Mouse (Mus musculus): Measurements from ENCODE around the gene Igfbp6. TPM values are rescaled to one million over a fixed set of nuclear protein-coding genes. Genes with fewer than 3 reads are reported as not detected.
A peak's percentile ranks its signal among the peaks of the same experiment; 100 is the strongest.

Igfbp6 gene
- polyA plus RNA-seq, 1 experiment from 2014 or later, result 0.17 TPM

GRCm38 (mm10) chr15:102119831-102120170 is 24.4 kb upstream of the Igfbp6 start:
- H3K9ac ChIP-seq (ENCODE audit: low read length), result no peak overlapping the region
- DNase-seq (ENCODE audit: low spot score) (no peak), ATAC-seq (ENCODE audit: insufficient number of reproducible peaks, low FRiP score, low TSS enrichment, low read depth) (no peak)
- 70% methylated on average over 2 of the region's 2 CpGs for WGBS
- H3K4me1 ChIP-seq (ENCODE audit: control insufficient read depth, insufficient read depth, low read length), result no peaks in the 10 kb centered on the region
- H3K27me3 ChIP-seq (ENCODE audit: control insufficient read depth, insufficient read depth, low read length), result no peaks in the 10 kb centered on the region
- no peaks in the 10 kb centered on the region for H3K9me3 ChIP-seq (ENCODE audit: control insufficient read depth, low read length)
- no peak overlapping the region for H3K4me3 ChIP-seq (ENCODE audit: low read depth, low read length)
- H3K27ac ChIP-seq (replicated peaks; ENCODE audit: low read depth, low read length), result no peak overlapping the region
- no peak overlapping the region for H3K4me2 ChIP-seq (ENCODE audit: low read depth, severe bottlenecking)
- H3K36me3 ChIP-seq (ENCODE audit: control insufficient read depth, insufficient read depth, low read length), result peaks cover 15% of the 10 kb centered on the region

- H3K4me1 ChIP-seq (ENCODE audit: control insufficient read depth, insufficient read depth, low read length), result no peaks in the 10 kb centered on the region
- ATAC-seq (ENCODE audit: insufficient number of reproducible peaks, low FRiP score, low TSS enrichment, low read depth) (no peak), DNase-seq (ENCODE audit: low spot score) (no peak)
- no peak overlapping the region for H3K9ac ChIP-seq (ENCODE audit: low read length)
- H3K4me3 ChIP-seq (ENCODE audit: low read depth, low read length), result no peak overlapping the region
- no peaks in the 10 kb centered on the region for H3K9me3 ChIP-seq (ENCODE audit: control insufficient read depth, low read length)
- H3K27me3 ChIP-seq (ENCODE audit: control insufficient read depth, insufficient read depth, low read length), result no peaks in the 10 kb centered on the region
- no peak overlapping the region for H3K27ac ChIP-seq (replicated peaks; ENCODE audit: low read depth, low read length)
- H3K36me3 ChIP-seq (ENCODE audit: control insufficient read depth, insufficient read depth, low read length), result peaks cover 18% of the 10 kb centered on the region
- 89% methylated on average over 5 of the region's 5 CpGs for WGBS
- no peak overlapping the region for H3K4me2 ChIP-seq (ENCODE audit: low read depth, severe bottlenecking)
These were observed 23.6 kb upstream of the Igfbp6 start for GRCm38 (mm10) chr15:102120530-102120929.

- ATAC-seq (ENCODE audit: insufficient number of reproducible peaks, low FRiP score, low TSS enrichment, low read depth), result no peak
- no peak for DNase-seq (ENCODE audit: low spot score)
- Histone ChIP-seq H3K4me1 (ENCODE audit: control insufficient read depth, insufficient read depth, low read length) (no peaks in the 10 kb centered on the region), H3K4me3 (ENCODE audit: low read depth, low read length) (no peak overlapping the region), H3K4me2 (ENCODE audit: low read depth, severe bottlenecking) (no peak overlapping the region), H3K27me3 (ENCODE audit: control insufficient read depth, insufficient read depth, low read length) (no peaks in the 10 kb centered on the region), H3K9ac (ENCODE audit: low read length) (no peak overlapping the region), H3K27ac (replicated peaks; ENCODE audit: low read depth, low read length) (no peak overlapping the region), H3K36me3 (ENCODE audit: control insufficient read depth, insufficient read depth, low read length) (peaks cover 17% of the 10 kb centered on the region), H3K9me3 (ENCODE audit: control insufficient read depth, low read length) (no peaks in the 10 kb centered on the region)
- WGBS, result 85% methylated on average over 2 of the region's 2 CpGs
These were observed 17.9 kb upstream of the Igfbp6 start for GRCm38 (mm10) chr15:102126303-102126702.

GRCm38 (mm10) chr15:102133314-102133713 is 10.8 kb upstream of the Igfbp6 start:
- Histone ChIP-seq H3K36me3 (ENCODE audit: control insufficient read depth, insufficient read depth, low read length) (peaks cover 13% of the 10 kb centered on the region), H3K27ac (replicated peaks; ENCODE audit: low read depth, low read length) (no peak overlapping the region), H3K9me3 (ENCODE audit: control insufficient read depth, low read length) (no peaks in the 10 kb centered on the region), H3K4me2 (ENCODE audit: low read depth, severe bottlenecking) (no peak overlapping the region), H3K4me1 (ENCODE audit: control insufficient read depth, insufficient read depth, low read length) (0 out of 2 replicates have a peak, but pooled peaks cover 4% of the 10 kb centered on the region), H3K4me3 (ENCODE audit: low read depth, low read length) (no peak overlapping the region), H3K9ac (ENCODE audit: low read length) (no peak overlapping the region), H3K27me3 (ENCODE audit: control insufficient read depth, insufficient read depth, low read length) (no peaks in the 10 kb centered on the region)
- ATAC-seq (ENCODE audit: insufficient number of reproducible peaks, low FRiP score, low TSS enrichment, low read depth) (no peak), DNase-seq (ENCODE audit: low spot score) (no peak)
- WGBS, result 88% methylated on average over 9 of the region's 9 CpGs

- Histone ChIP-seq H3K9ac (ENCODE audit: low read length) (no peak overlapping the region), H3K4me2 (ENCODE audit: low read depth, severe bottlenecking) (no peak overlapping the region), H3K4me3 (ENCODE audit: low read depth, low read length) (no peak overlapping the region)
These were observed 9.5 kb upstream of the Igfbp6 start for GRCm38 (mm10) chr15:102134709-102135108.

GRCm38 (mm10) chr15:102135522-102136128 is 8.5 kb upstream of the Igfbp6 start:
- Histone ChIP-seq H3K4me3 (ENCODE audit: low read depth, low read length) (peak overlapping the region; percentile 79), H3K4me1 (ENCODE audit: control insufficient read depth, insufficient read depth, low read length) (0 out of 2 replicates have a peak, but pooled peaks cover 4% of the 10 kb centered on the region), H3K27me3 (ENCODE audit: control insufficient read depth, insufficient read depth, low read length) (no peaks in the 10 kb centered on the region), H3K9ac (ENCODE audit: low read length) (peak overlapping the region; percentile 77), H3K27ac (replicated peaks; ENCODE audit: low read depth, low read length) (peak overlapping the region; percentile 40; the same call in 1 of the 2 replicates), H3K36me3 (ENCODE audit: control insufficient read depth, insufficient read depth, low read length) (peaks cover 8% of the 10 kb centered on the region), H3K9me3 (ENCODE audit: control insufficient read depth, low read length) (no peaks in the 10 kb centered on the region), H3K4me2 (ENCODE audit: low read depth, severe bottlenecking) (peak overlapping the region; percentile 50)
- ATAC-seq (ENCODE audit: insufficient number of reproducible peaks, low FRiP score, low TSS enrichment, low read depth), result peak; percentile 56
- no peak for DNase-seq (ENCODE audit: low spot score)
- WGBS, result 4% methylated on average over 35 of the region's 35 CpGs

More at GRCm38 (mm10) chr15:102134709-102135108, 9.5 kb upstream of the Igfbp6 start:
- Histone ChIP-seq H3K27ac (replicated peaks; ENCODE audit: low read depth, low read length) (no peak overlapping the region), H3K9me3 (ENCODE audit: control insufficient read depth, low read length) (no peaks in the 10 kb centered on the region), H3K4me1 (ENCODE audit: control insufficient read depth, insufficient read depth, low read length) (0 out of 2 replicates have a peak, but pooled peaks cover 4% of the 10 kb centered on the region), H3K36me3 (ENCODE audit: control insufficient read depth, insufficient read depth, low read length) (peaks cover 10% of the 10 kb centered on the region), H3K27me3 (ENCODE audit: control insufficient read depth, insufficient read depth, low read length) (no peaks in the 10 kb centered on the region)
- DNase-seq (ENCODE audit: low spot score) (no peak), ATAC-seq (ENCODE audit: insufficient number of reproducible peaks, low FRiP score, low TSS enrichment, low read depth) (no peak)
- 92% methylated on average over 2 of the region's 2 CpGs for WGBS

- Histone ChIP-seq H3K27me3 (ENCODE audit: control insufficient read depth, insufficient read depth, low read length) (no peaks in the 10 kb centered on the region), H3K4me1 (ENCODE audit: control insufficient read depth, insufficient read depth, low read length) (0 out of 2 replicates have a peak, but pooled peaks cover 4% of the 10 kb centered on the region), H3K27ac (replicated peaks; ENCODE audit: low read depth, low read length) (peak within 1 kb of the TSS; percentile 70; the same call in 1 of the 2 replicates), H3K36me3 (ENCODE audit: control insufficient read depth, insufficient read depth, low read length) (peaks cover 7% of the 10 kb centered on the region; the same call in 1 of the 2 replicates), H3K9me3 (ENCODE audit: control insufficient read depth, low read length) (no peaks in the 10 kb centered on the region), H3K9ac (ENCODE audit: low read length) (peak within 1 kb of the TSS; percentile 77), H3K4me3 (ENCODE audit: low read depth, low read length) (peak within 1 kb of the TSS; percentile 79), H3K4me2 (ENCODE audit: low read depth, severe bottlenecking) (peak within 1 kb of the TSS; percentile 50)
- under 1% methylated on average over 50 of the region's 50 CpGs for WGBS
- ATAC-seq (ENCODE audit: insufficient number of reproducible peaks, low FRiP score, low TSS enrichment, low read depth) (peak; percentile 96), DNase-seq (ENCODE audit: low spot score) (peak; percentile 99)
These were observed 7.9 kb upstream of the Igfbp6 start, which contains the start of gene Spryd3 for GRCm38 (mm10) chr15:102136129-102136758. Gene Spryd3 (minus strand): TSS chr15:102136234.

GRCm38 (mm10) chr15:102141120-102141519 is 3.0 kb upstream of the Igfbp6 start:
- peaks cover 30% of the 10 kb centered on the region for H3K27me3 ChIP-seq (ENCODE audit: control insufficient read depth, insufficient read depth, low read length)
- H3K4me1 ChIP-seq (ENCODE audit: control insufficient read depth, insufficient read depth, low read length), result peaks cover 3% of the 10 kb centered on the region; the same call in 1 of the 2 replicates
- H3K4me2 ChIP-seq (ENCODE audit: low read depth, severe bottlenecking), result no peak overlapping the region
- 92% methylated on average over 5 of the region's 5 CpGs for WGBS
- no peaks in the 10 kb centered on the region for H3K9me3 ChIP-seq (ENCODE audit: control insufficient read depth, low read length)
- ATAC-seq (ENCODE audit: insufficient number of reproducible peaks, low FRiP score, low TSS enrichment, low read depth), result no peak
- H3K9ac ChIP-seq (ENCODE audit: low read length), result no peak overlapping the region
- no peaks in the 10 kb centered on the region for H3K36me3 ChIP-seq (ENCODE audit: control insufficient read depth, insufficient read depth, low read length)
- H3K4me3 ChIP-seq (ENCODE audit: low read depth, low read length), result no peak overlapping the region
- no peak overlapping the region for H3K27ac ChIP-seq (replicated peaks; ENCODE audit: low read depth, low read length)
- no peak for DNase-seq (ENCODE audit: low spot score)
